Mouse (Mus musculus): ENCODE measurements around the gene Cog8. TPM values are rescaled to one million over a fixed set of nuclear protein-coding genes. Genes with fewer than 3 reads are reported as not detected.

Cog8 gene
- total and polyA plus RNA-seq, 3 experiments = 27.0 to 27.2 TPM; not detected in 1

- TF ChIP-seq CTCF (IDR thresholded peaks at IDR 0.05 in 2 of 3, conservative IDR thresholded peaks at IDR 0.05 in 1 of 3; ENCODE audit: control insufficient read depth in 1 of 3, insufficient read depth in 1 of 3, low read depth in 2 of 3, low read length in 3 of 3, poor library complexity in 1 of 3, severe bottlenecking in 1 of 3) (no peak), ZC3H11A (IDR thresholded peaks at IDR 0.05; ENCODE audit: low read depth, low read length) (no peak), MAX (IDR thresholded peaks at IDR 0.05; ENCODE audit: low read length) (no peak), ELF1 (IDR thresholded peaks at IDR 0.05; ENCODE audit: low read depth, low read length) (no peak), TAL1 (IDR thresholded peaks at IDR 0.05; ENCODE audit: low read length) (no peak), RCOR1 (IDR thresholded peaks at IDR 0.05; ENCODE audit: low read depth, low read length) (no peak), POLR2AphosphoS5 (IDR thresholded peaks at IDR 0.05; ENCODE audit: borderline replicate concordance, low read depth, low read length) (no peak)
- Histone ChIP-seq H3K9ac (ENCODE audit: control insufficient read depth, low read depth, low read length, poor library complexity, severe bottlenecking) (no peak overlapping the region), H3K36me3 (ENCODE audit: control insufficient read depth in 1 of 2, insufficient read depth in 2 of 2, low read length in 2 of 2) (peaks cover 3 to 15% of the 10 kb centered on the region in 2 experiments; a peak in 3 of 4 replicates), H3K27ac (ENCODE audit: control insufficient read depth, low read depth, low read length) (no peak overlapping the region), H3K79me2 (ENCODE audit: control insufficient read depth, insufficient read depth, low read length, poor library complexity) (peaks cover 11% of the 10 kb centered on the region), H3K4me3 (ENCODE audit: control insufficient read depth in 1 of 2, insufficient read depth in 1 of 2, low read depth in 2 of 2, low read length in 2 of 2) (no peak overlapping the region), H3K4me1 (ENCODE audit: control insufficient read depth in 1 of 2, insufficient read depth in 2 of 2, low read length in 2 of 2) (peaks cover 0 to 10% of the 10 kb centered on the region in 2 experiments; a peak in 2 of 4 replicates), H3K27me3 (ENCODE audit: control insufficient read depth in 1 of 2, insufficient read depth in 2 of 2, low read length in 2 of 2) (no peaks in the 10 kb centered on the region), H3K9me3 (replicated peaks; ENCODE audit: insufficient read depth, low read length) (no peaks in the 10 kb centered on the region)
- DNase-seq (ENCODE audit: low read depth, low spot score) = no peak
Observed at GRCm38 (mm10) chr8:107062613-107063012, 6.1 kb upstream of the Cog8 start.

- no peak for DNase-seq (ENCODE audit: low read depth, low spot score)
- Histone ChIP-seq H3K4me1 (ENCODE audit: control insufficient read depth in 1 of 2, insufficient read depth in 2 of 2, low read length in 2 of 2) (peaks cover 0 to 17% of the 10 kb centered on the region in 2 experiments; a peak in 2 of 4 replicates), H3K27ac (ENCODE audit: control insufficient read depth, low read depth, low read length) (peak overlapping the region; percentile 67), H3K4me3 (ENCODE audit: control insufficient read depth in 1 of 2, insufficient read depth in 1 of 2, low read depth in 2 of 2, low read length in 2 of 2) (peak overlapping the region; percentile 82 to 92), H3K27me3 (ENCODE audit: control insufficient read depth in 1 of 2, insufficient read depth in 2 of 2, low read length in 2 of 2) (no peaks in the 10 kb centered on the region), H3K9me3 (replicated peaks; ENCODE audit: insufficient read depth, low read length) (no peaks in the 10 kb centered on the region), H3K79me2 (ENCODE audit: control insufficient read depth, insufficient read depth, low read length, poor library complexity) (peaks cover 46% of the 10 kb centered on the region), H3K36me3 (ENCODE audit: control insufficient read depth in 1 of 2, insufficient read depth in 2 of 2, low read length in 2 of 2) (peaks cover 3 to 27% of the 10 kb centered on the region in 2 experiments), H3K9ac (ENCODE audit: control insufficient read depth, low read depth, low read length, poor library complexity, severe bottlenecking) (peak overlapping the region; percentile 94)
- TF ChIP-seq POLR2AphosphoS5 (IDR thresholded peaks at IDR 0.05; ENCODE audit: borderline replicate concordance, low read depth, low read length) (no peak), USF1 (IDR thresholded peaks at IDR 0.05; ENCODE audit: low read depth, low read length) (0 out of 2 replicates have a peak, but pooled peaks have one; percentile 35), RCOR1 (IDR thresholded peaks at IDR 0.05; ENCODE audit: low read depth, low read length) (no peak), MXI1 (IDR thresholded peaks at IDR 0.05; ENCODE audit: low read depth, low read length) (peak; percentile 30), JUND (IDR thresholded peaks at IDR 0.05; ENCODE audit: low read depth, low read length) (no peak), POLR2A (IDR thresholded peaks at IDR 0.05; ENCODE audit: control insufficient read depth in 1 of 2, insufficient read depth in 1 of 2, low read depth in 1 of 2, low read length in 2 of 2, poor library complexity in 1 of 2) (peak in 1 of 2 experiments; percentile 13; a peak in 2 of 4 replicates), E2F4 (IDR thresholded peaks at IDR 0.05; ENCODE audit: borderline replicate concordance, low read depth, low read length) (peak; percentile 35; the same call in 1 of the 2 replicates)
Observed at GRCm38 (mm10) chr8:107056973-107057369, 482 bp upstream of the Cog8 start.

- Histone ChIP-seq H3K4me3 (ENCODE audit: control insufficient read depth in 1 of 2, insufficient read depth in 1 of 2, low read depth in 2 of 2, low read length in 2 of 2) (no peak overlapping the region), H3K36me3 (ENCODE audit: control insufficient read depth in 1 of 2, insufficient read depth in 2 of 2, low read length in 2 of 2) (peaks cover 0 to 14% of the 10 kb centered on the region in 2 experiments; a peak in 3 of 4 replicates), H3K4me1 (ENCODE audit: control insufficient read depth in 1 of 2, insufficient read depth in 2 of 2, low read length in 2 of 2) (peaks cover 0 to 8% of the 10 kb centered on the region in 2 experiments; a peak in 3 of 4 replicates), H3K9ac (ENCODE audit: control insufficient read depth, low read depth, low read length, poor library complexity, severe bottlenecking) (no peak overlapping the region), H3K9me3 (replicated peaks; ENCODE audit: insufficient read depth, low read length) (no peaks in the 10 kb centered on the region), H3K79me2 (ENCODE audit: control insufficient read depth, insufficient read depth, low read length, poor library complexity) (peaks cover 48% of the 10 kb centered on the region), H3K27me3 (ENCODE audit: control insufficient read depth in 1 of 2, insufficient read depth in 2 of 2, low read length in 2 of 2) (no peaks in the 10 kb centered on the region), H3K27ac (ENCODE audit: control insufficient read depth, low read depth, low read length) (no peak overlapping the region)
- TF ChIP-seq USF2 (IDR thresholded peaks at IDR 0.05; ENCODE audit: borderline replicate concordance in 1 of 2, insufficient read depth in 1 of 2, low read depth in 1 of 2, low read length in 2 of 2) (no peak), UBTF (IDR thresholded peaks at IDR 0.05; ENCODE audit: borderline replicate concordance, insufficient read depth, low read depth, low read length) (no peak), POLR2A (IDR thresholded peaks at IDR 0.05; ENCODE audit: control insufficient read depth in 1 of 2, insufficient read depth in 1 of 2, low read depth in 1 of 2, low read length in 2 of 2, poor library complexity in 1 of 2) (no peak), TAL1 (IDR thresholded peaks at IDR 0.05; ENCODE audit: low read length) (no peak), HCFC1 (IDR thresholded peaks at IDR 0.05; ENCODE audit: low read depth, low read length) (no peak), BHLHE40 (IDR thresholded peaks at IDR 0.05; ENCODE audit: borderline replicate concordance, low read depth, low read length) (no peak), CTCF (IDR thresholded peaks at IDR 0.05 in 2 of 3, conservative IDR thresholded peaks at IDR 0.05 in 1 of 3; ENCODE audit: control insufficient read depth in 1 of 3, insufficient read depth in 1 of 3, low read depth in 2 of 3, low read length in 3 of 3, poor library complexity in 1 of 3, severe bottlenecking in 1 of 3) (no peak), ZKSCAN1 (IDR thresholded peaks at IDR 0.05; ENCODE audit: low read depth, low read length) (no peak), NRF1 (IDR thresholded peaks at IDR 0.05; ENCODE audit: insufficient read depth, low read depth, low read length, poor library complexity, severe bottlenecking) (no peak), GABPA (IDR thresholded peaks at IDR 0.05; ENCODE audit: low read depth, low read length) (no peak), RCOR1 (IDR thresholded peaks at IDR 0.05; ENCODE audit: low read depth, low read length) (no peak), MAZ (IDR thresholded peaks at IDR 0.05; ENCODE audit: low read depth, low read length) (no peak), SMC3 (IDR thresholded peaks at IDR 0.05; ENCODE audit: low read depth, low read length) (no peak), CHD1 (IDR thresholded peaks at IDR 0.05; ENCODE audit: low read depth, low read length) (no peak)
- DNase-seq (ENCODE audit: low read depth, low spot score) = no peak
Observed at GRCm38 (mm10) chr8:107052046-107052445, 4.4 kb downstream of the Cog8 start.

All from MEL (cell line).